Mouse (Mus musculus): Measurements from ENCODE around the gene Wee1. TPM values are rescaled to one million over a fixed set of nuclear protein-coding genes. Genes with fewer than 3 reads are reported as not detected.
"Not testable (repeated sequence)": the region's sequence is repeated elsewhere in the genome, so short reads cannot be mapped to it uniquely, and the experiment has no call there.

Wee1 gene
- polyA plus RNA-seq, 1 experiment = 4.6 TPM

DNA sequence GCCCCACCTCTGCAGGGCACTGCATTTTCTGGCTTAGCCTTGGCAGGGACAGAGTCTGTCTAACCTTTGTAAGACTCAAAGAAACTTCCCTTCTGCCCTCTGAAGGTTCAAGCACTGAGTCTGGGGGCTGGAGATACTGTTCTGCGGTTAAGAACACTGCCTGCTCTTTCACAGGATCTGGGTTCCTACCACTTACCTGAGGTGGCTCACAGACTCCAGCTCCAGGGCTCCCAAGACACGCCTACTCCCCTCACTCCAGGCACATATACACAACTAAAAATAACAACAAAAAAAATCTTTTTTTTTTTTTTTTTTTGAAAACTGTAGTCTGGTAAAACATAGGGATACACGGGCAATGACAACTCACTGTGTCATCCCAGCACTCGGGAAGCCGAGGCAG lies 20.6 kb upstream of the Wee1 start:
- Histone ChIP-seq H3K36me3 (ENCODE audit: control insufficient read depth, insufficient read depth) (no peaks in the 10 kb centered on the region), H3K27me3 (ENCODE audit: control insufficient read depth, insufficient read depth, insufficient read length) (no peaks in the 10 kb centered on the region), H3ac (ENCODE audit: control insufficient read depth, insufficient read length) (no peak overlapping the region), H3K4me2 (ENCODE audit: low read depth) (no peak overlapping the region), H3K4me3 (no peak overlapping the region), H3K79me2 (ENCODE audit: control insufficient read depth, insufficient read depth) (no peaks in the 10 kb centered on the region)
- TF ChIP-seq POLR2AphosphoS2 (IDR thresholded peaks at IDR 0.05; ENCODE audit: insufficient read length, low read depth) (no peak), REST (IDR thresholded peaks at IDR 0.05; ENCODE audit: insufficient read depth, insufficient read length) (no peak), USF1 (IDR thresholded peaks at IDR 0.05; ENCODE audit: low read depth) (no peak)

DNA sequence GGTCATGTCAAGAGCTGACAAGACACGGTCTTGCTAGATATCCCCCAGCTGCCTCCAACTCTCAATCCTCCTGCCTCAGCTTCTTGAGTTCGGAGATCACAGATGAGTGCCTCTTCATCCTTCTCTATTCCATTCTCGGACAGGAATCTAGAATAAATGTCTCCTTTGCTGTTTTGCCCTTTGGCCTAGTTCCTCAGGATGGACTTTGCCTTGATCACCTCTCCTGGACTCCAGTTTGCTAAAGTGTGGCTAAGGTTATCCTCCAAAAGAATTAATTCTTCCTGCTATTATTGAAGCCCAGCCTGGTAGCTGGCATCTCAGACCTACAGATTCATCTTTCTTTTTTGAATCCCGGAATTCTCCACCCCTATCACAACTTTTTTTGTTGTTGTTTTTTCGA lies 16.8 kb upstream of the Wee1 start:
- Histone ChIP-seq H3K4me2 (ENCODE audit: low read depth) (no peak overlapping the region), H3K36me3 (ENCODE audit: control insufficient read depth, insufficient read depth) (no peaks in the 10 kb centered on the region), H3K4me3 (no peak overlapping the region), H3K79me2 (ENCODE audit: control insufficient read depth, insufficient read depth) (no peaks in the 10 kb centered on the region), H3ac (ENCODE audit: control insufficient read depth, insufficient read length) (no peak overlapping the region), H3K27me3 (ENCODE audit: control insufficient read depth, insufficient read depth, insufficient read length) (no peaks in the 10 kb centered on the region)
- TF ChIP-seq REST (IDR thresholded peaks at IDR 0.05; ENCODE audit: insufficient read depth, insufficient read length) = no peak
- TF ChIP-seq TCF12 (IDR thresholded peaks at IDR 0.05; ENCODE audit: insufficient read depth, poor library complexity, severe bottlenecking) = no peak
- no peak for TF ChIP-seq TCF3 (IDR thresholded peaks at IDR 0.05; ENCODE audit: insufficient read length, low read depth)
- no peak for TF ChIP-seq MYOG (IDR thresholded peaks at IDR 0.05; ENCODE audit: control insufficient read depth in 1 of 3, insufficient read depth in 1 of 3, insufficient read length in 2 of 3, low read depth in 2 of 3)
- TF ChIP-seq POLR2AphosphoS2 (IDR thresholded peaks at IDR 0.05; ENCODE audit: insufficient read length, low read depth) = no peak
- TF ChIP-seq E2F4 (IDR thresholded peaks at IDR 0.05; ENCODE audit: insufficient read depth) = no peak
- no peak for TF ChIP-seq MYOD1 (IDR thresholded peaks at IDR 0.05; ENCODE audit: control insufficient read depth in 1 of 3, insufficient read length in 2 of 3, low read depth in 2 of 3)
- no peak for TF ChIP-seq SRF (IDR thresholded peaks at IDR 0.05; ENCODE audit: control insufficient read depth, insufficient read length, low read depth)
- no peak for TF ChIP-seq MAX (IDR thresholded peaks at IDR 0.05; ENCODE audit: low read depth)
- TF ChIP-seq CEBPB (IDR thresholded peaks at IDR 0.05; ENCODE audit: insufficient read depth, poor library complexity, severe bottlenecking) = no peak
- no peak for TF ChIP-seq USF1 (IDR thresholded peaks at IDR 0.05; ENCODE audit: low read depth)
- no peak for TF ChIP-seq POLR2A (IDR thresholded peaks at IDR 0.05; ENCODE audit: insufficient read length, low read depth)

DNA sequence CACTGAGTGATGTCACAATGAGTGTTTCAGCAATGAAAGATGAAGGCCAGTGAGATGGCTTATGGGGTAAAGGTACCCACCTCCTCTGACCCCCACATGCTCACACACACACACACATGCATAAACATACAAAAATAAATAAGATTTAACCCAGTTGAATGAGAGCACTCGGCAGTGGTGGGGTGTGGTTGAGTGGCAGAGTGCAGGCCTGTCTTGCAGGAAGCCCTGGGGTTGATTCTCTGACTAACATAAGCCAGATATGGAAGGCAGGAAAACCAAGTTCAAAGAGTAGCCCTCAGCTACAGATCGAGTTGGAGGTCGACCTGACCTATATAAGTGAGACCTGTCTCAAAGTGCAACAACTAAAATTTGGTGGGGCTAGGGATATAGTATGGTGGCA lies 15.2 kb upstream of the Wee1 start:
- no peak overlapping the region for H3ac ChIP-seq (ENCODE audit: control insufficient read depth, insufficient read length)
- H3K4me3 ChIP-seq = no peak overlapping the region
- no peaks in the 10 kb centered on the region for H3K36me3 ChIP-seq (ENCODE audit: control insufficient read depth, insufficient read depth)
- no peak overlapping the region for H3K4me2 ChIP-seq (ENCODE audit: low read depth)
- TF ChIP-seq TCF3 (IDR thresholded peaks at IDR 0.05; ENCODE audit: insufficient read length, low read depth) (no peak), MYOG (IDR thresholded peaks at IDR 0.05; ENCODE audit: control insufficient read depth in 1 of 3, insufficient read depth in 1 of 3, insufficient read length in 2 of 3, low read depth in 2 of 3) (no peak), USF1 (IDR thresholded peaks at IDR 0.05; ENCODE audit: low read depth) (no peak), TCF12 (IDR thresholded peaks at IDR 0.05; ENCODE audit: insufficient read depth, poor library complexity, severe bottlenecking) (no peak), MAX (IDR thresholded peaks at IDR 0.05; ENCODE audit: low read depth) (no peak), CEBPB (IDR thresholded peaks at IDR 0.05; ENCODE audit: insufficient read depth, poor library complexity, severe bottlenecking) (no peak), SRF (IDR thresholded peaks at IDR 0.05; ENCODE audit: control insufficient read depth, insufficient read length, low read depth) (no peak), MYOD1 (IDR thresholded peaks at IDR 0.05; ENCODE audit: control insufficient read depth in 1 of 3, insufficient read length in 2 of 3, low read depth in 2 of 3) (no peak), REST (IDR thresholded peaks at IDR 0.05; ENCODE audit: insufficient read depth, insufficient read length) (no peak), POLR2AphosphoS2 (IDR thresholded peaks at IDR 0.05; ENCODE audit: insufficient read length, low read depth) (no peak)
- H3K27me3 ChIP-seq (ENCODE audit: control insufficient read depth, insufficient read depth, insufficient read length) = no peaks in the 10 kb centered on the region
- H3K79me2 ChIP-seq (ENCODE audit: control insufficient read depth, insufficient read depth) = no peaks in the 10 kb centered on the region

DNA sequence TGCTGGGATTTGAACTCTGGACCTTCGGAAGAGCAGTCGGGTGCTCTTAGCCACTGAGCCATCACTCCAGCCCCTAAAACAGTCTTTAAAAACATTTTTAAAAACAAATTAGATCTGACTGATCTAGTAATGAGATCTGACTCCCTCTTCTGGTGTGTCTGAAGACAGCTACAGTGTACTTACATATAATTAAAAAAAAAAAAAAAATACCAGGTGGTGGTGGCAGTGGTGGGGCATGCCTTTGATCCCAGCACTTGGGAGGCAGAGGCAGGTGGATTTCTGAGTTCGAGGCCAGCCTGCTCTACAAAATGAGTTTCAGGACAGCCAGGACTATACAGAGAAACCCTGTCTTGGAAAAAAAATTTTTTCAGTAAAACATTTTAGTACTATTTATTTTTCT lies 13.3 kb upstream of the Wee1 start:
- not testable (repeated sequence) for H3K79me2 ChIP-seq (ENCODE audit: control insufficient read depth, insufficient read depth); H3K4me3 ChIP-seq; H3K27me3 ChIP-seq (ENCODE audit: control insufficient read depth, insufficient read depth, insufficient read length); H3ac ChIP-seq (ENCODE audit: control insufficient read depth, insufficient read length); H3K36me3 ChIP-seq (ENCODE audit: control insufficient read depth, insufficient read depth)
- peak overlapping the region; percentile 64 for H3K4me2 ChIP-seq (ENCODE audit: low read depth)

DNA sequence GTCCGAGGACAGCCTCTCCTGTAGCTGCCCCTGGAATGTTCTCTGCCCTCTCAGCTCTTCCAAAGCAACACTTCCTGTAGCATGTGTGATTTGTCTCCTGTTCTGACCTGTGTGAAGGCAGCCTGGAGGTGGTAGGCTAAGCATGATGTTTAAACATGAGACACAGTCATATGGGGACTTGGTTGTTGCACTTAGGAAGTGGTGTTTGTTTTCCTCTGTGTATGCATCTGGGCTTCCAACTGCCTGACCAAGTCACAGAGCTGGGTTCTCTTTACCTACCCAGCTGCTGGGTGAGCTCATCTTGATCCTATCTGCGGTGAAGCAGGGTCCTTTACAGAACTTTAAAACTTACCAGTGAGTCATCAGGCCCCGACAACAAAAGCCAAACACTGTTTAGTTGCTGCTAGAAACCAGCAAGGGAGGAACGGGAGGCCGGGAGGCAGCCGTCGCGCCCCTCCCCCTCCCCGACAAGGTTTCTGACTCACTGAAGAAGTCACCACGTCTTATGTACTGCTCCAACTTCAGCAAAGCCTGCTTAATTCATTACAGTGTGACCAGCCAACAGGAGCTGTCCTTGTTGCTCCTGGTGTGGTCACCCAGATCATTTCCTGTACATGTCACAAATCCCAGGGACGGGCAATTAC lies 12.8 kb upstream of the Wee1 start:
- no peak overlapping the region for H3ac ChIP-seq (ENCODE audit: control insufficient read depth, insufficient read length)
- no peaks in the 10 kb centered on the region for H3K27me3 ChIP-seq (ENCODE audit: control insufficient read depth, insufficient read depth, insufficient read length)
- H3K4me3 ChIP-seq = no peak overlapping the region
- H3K79me2 ChIP-seq (ENCODE audit: control insufficient read depth, insufficient read depth) = no peaks in the 10 kb centered on the region
- H3K4me2 ChIP-seq (ENCODE audit: low read depth) = peak overlapping the region; percentile 64
- no peaks in the 10 kb centered on the region for H3K36me3 ChIP-seq (ENCODE audit: control insufficient read depth, insufficient read depth)
- TF ChIP-seq POLR2A (IDR thresholded peaks at IDR 0.05; ENCODE audit: insufficient read length, low read depth) (peak; percentile 44), REST (IDR thresholded peaks at IDR 0.05; ENCODE audit: insufficient read depth, insufficient read length) (no peak), E2F4 (IDR thresholded peaks at IDR 0.05; ENCODE audit: insufficient read depth) (no peak), SRF (IDR thresholded peaks at IDR 0.05; ENCODE audit: control insufficient read depth, insufficient read length, low read depth) (no peak), USF1 (IDR thresholded peaks at IDR 0.05; ENCODE audit: low read depth) (no peak), TCF3 (IDR thresholded peaks at IDR 0.05; ENCODE audit: insufficient read length, low read depth) (no peak), MYOD1 (IDR thresholded peaks at IDR 0.05; ENCODE audit: control insufficient read depth in 1 of 3, insufficient read length in 2 of 3, low read depth in 2 of 3) (peak in 2 of 3 experiments; percentile 57 to 69), MAX (IDR thresholded peaks at IDR 0.05; ENCODE audit: low read depth) (no peak), MYOG (IDR thresholded peaks at IDR 0.05; ENCODE audit: control insufficient read depth in 1 of 3, insufficient read depth in 1 of 3, insufficient read length in 2 of 3, low read depth in 2 of 3) (peak in 2 of 3 experiments; percentile 14 to 30), CEBPB (IDR thresholded peaks at IDR 0.05; ENCODE audit: insufficient read depth, poor library complexity, severe bottlenecking) (peak; percentile 51; the same call in 1 of the 2 replicates), POLR2AphosphoS2 (IDR thresholded peaks at IDR 0.05; ENCODE audit: insufficient read length, low read depth) (no peak), TCF12 (IDR thresholded peaks at IDR 0.05; ENCODE audit: insufficient read depth, poor library complexity, severe bottlenecking) (peak; percentile 21)
